In the genomic region with DNA sequence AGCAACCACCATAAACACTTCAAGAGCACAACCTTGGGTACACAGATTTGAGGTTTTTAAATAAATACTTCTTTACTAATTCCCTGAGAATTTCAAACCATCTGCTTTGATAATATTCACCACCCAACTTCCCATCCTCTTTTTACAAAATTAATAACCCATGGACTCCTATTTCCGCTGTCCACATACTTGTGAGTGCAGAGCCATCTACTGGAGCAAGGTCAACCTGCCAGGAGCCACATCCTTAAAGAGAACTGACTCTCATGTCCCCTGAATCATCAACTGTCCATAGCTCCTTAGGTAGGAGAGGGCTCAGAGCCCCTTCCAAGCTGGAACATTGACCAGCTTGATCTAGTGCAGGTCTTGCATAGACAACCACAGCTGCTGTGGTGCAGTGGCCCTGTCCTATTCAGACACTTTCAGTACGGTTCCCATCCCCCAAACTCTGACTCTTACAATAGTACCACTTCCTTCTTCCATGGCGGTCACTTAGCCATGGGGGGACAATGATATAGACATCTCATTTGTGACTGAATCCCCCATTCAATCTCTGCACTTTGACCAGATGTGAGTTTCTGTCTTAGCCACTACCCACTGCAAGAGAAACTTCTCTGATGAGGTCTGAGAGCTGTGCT, we compare ENCODE assay signal across 28 mouse cellular contexts. TPM values are rescaled to one million over a fixed set of nuclear protein-coding genes. Genes with fewer than 3 reads are reported as not detected.
DNase-seq lines count a peak whose midpoint lies in the region; ATAC-seq and TF ChIP-seq lines count a peak whose summit lies in the region.
"Had no signal": no experiment of that assay in that cellular context is flagged by ENCODE, and none has a peak within 500 bp of the region (broad histone marks: within the 10 kb centered on the region; RNA-seq: fewer than 3 reads in every experiment).

No protein-coding gene starts in this region.

- 0 out of 2 replicates have a peak, but pooled peaks have one; percentile 5 for TF ChIP-seq CTCF in heart, adult 2 months (IDR thresholded peaks at IDR 0.05)
- TF ChIP-seq CTCF in liver, postnatal 0 days (IDR thresholded peaks at IDR 0.05; ENCODE audit: low read depth), result 0 out of 2 replicates have a peak, but pooled peaks have one; percentile 27
- TF ChIP-seq CTCF in bone marrow macrophage, adult 2 months (IDR thresholded peaks at IDR 0.05; ENCODE audit: low read depth, low read length), result no peak

- intact Hi-C loops in heart, adult 2 months (cut with DNase I), result no loop called here

- no peaks in the 10 kb centered on the region for H3K36me3 ChIP-seq in heart, adult 2 months (ENCODE audit: control insufficient read depth, insufficient read depth, low read length)
- no peaks in the 10 kb centered on the region for H3K36me3 ChIP-seq in liver, postnatal 0 days (replicated peaks; ENCODE audit: insufficient read depth, low read length)
- no peaks in the 10 kb centered on the region for H3K36me3 ChIP-seq in liver, embryonic 12.5 days
- no peaks in the 10 kb centered on the region for H3K36me3 ChIP-seq in splenic B cell, adult 2 months (ENCODE audit: control insufficient read depth, insufficient read depth, low read length, poor library complexity, severe bottlenecking)
- no peaks in the 10 kb centered on the region for H3K36me3 ChIP-seq in hindbrain, embryonic 12.5 days
- H3K36me3 ChIP-seq: embryonic facial prominence, embryonic 13.5 days; G1E; heart, embryonic 12.5 days had no signal

- no peak overlapping the region for H3K4me2 ChIP-seq in liver, postnatal 0 days (ENCODE audit: low read depth, low read length)
- H3K4me2 ChIP-seq in liver, embryonic 12.5 days, result no peak overlapping the region
- H3K4me2 ChIP-seq in hindbrain, embryonic 12.5 days (replicated peaks), result no peak overlapping the region
- H3K4me2 ChIP-seq: embryonic facial prominence, embryonic 13.5 days; forebrain, embryonic 13.5 days; heart, embryonic 12.5 days had no signal

- H3K9ac ChIP-seq in heart, adult 2 months (ENCODE audit: low read depth, low read length), result no peak overlapping the region
- H3K9ac ChIP-seq in liver, postnatal 0 days (replicated peaks), result no peak overlapping the region
- H3K9ac ChIP-seq in liver, embryonic 12.5 days, result no peak overlapping the region
- H3K9ac ChIP-seq in hindbrain, embryonic 12.5 days, result no peak overlapping the region
- H3K9ac ChIP-seq: embryonic facial prominence, embryonic 13.5 days; forebrain, embryonic 13.5 days; forebrain, postnatal 0 days; heart, embryonic 12.5 days had no signal

- no peak for DNase-seq in heart, adult 2 months
- DNase-seq in heart, postnatal 4 days, result no peak
- no peak for DNase-seq in liver, postnatal 0 days
- peak; percentile 54 for DNase-seq in splenic B cell, adult 2 months (ENCODE audit: low read depth, low spot score)
- no peak for DNase-seq in right cerebral cortex, postnatal 10 days (ENCODE audit: low spot score in 2 of 2)
- DNase-seq: adrenal gland, adult 8-10 months; adrenal gland, postnatal 36 days; cerebellum, adult 11-12 months; cerebellum, adult 9-10 months; cerebellum, postnatal 25 days; forebrain, postnatal 0 days; gastrocnemius, postnatal 25 days had no signal

- TF ChIP-seq POLR2A in heart, adult 2 months (IDR thresholded peaks at IDR 0.05; ENCODE audit: insufficient read depth, low read depth, low read length), result no peak
- TF ChIP-seq POLR2A in bone marrow macrophage, adult 2 months (IDR thresholded peaks at IDR 0.05; ENCODE audit: borderline replicate concordance, low read depth, low read length), result no peak

- H3K9me3 ChIP-seq in liver, postnatal 0 days (ENCODE audit: low read length), result no peaks in the 10 kb centered on the region
- H3K9me3 ChIP-seq in liver, embryonic 12.5 days (replicated peaks), result no peaks in the 10 kb centered on the region
- no peaks in the 10 kb centered on the region for H3K9me3 ChIP-seq in hindbrain, embryonic 12.5 days (replicated peaks)
- H3K9me3 ChIP-seq: embryonic facial prominence, embryonic 13.5 days; forebrain, embryonic 13.5 days; G1E had no signal

- H3K27me3 ChIP-seq in heart, adult 2 months (ENCODE audit: control insufficient read depth, insufficient read depth, low read length), result peaks cover 1% of the 10 kb centered on the region
- no peaks in the 10 kb centered on the region for H3K27me3 ChIP-seq in liver, postnatal 0 days (ENCODE audit: insufficient read depth, low read length)
- H3K27me3 ChIP-seq in liver, embryonic 12.5 days (replicated peaks), result peaks cover 16% of the 10 kb centered on the region; the same call in 1 of the 2 replicates
- H3K27me3 ChIP-seq in splenic B cell, adult 2 months (ENCODE audit: control insufficient read depth, insufficient read depth, low read length, poor library complexity, severe bottlenecking), result no peaks in the 10 kb centered on the region
- no peaks in the 10 kb centered on the region for H3K27me3 ChIP-seq in hindbrain, embryonic 12.5 days
- H3K27me3 ChIP-seq: embryonic facial prominence, embryonic 13.5 days; forebrain, embryonic 13.5 days had no signal

- H3K27ac ChIP-seq in heart, adult 2 months, result no peak overlapping the region
- no peak overlapping the region for H3K27ac ChIP-seq in liver, postnatal 0 days (ENCODE audit: low read depth)
- no peak overlapping the region for H3K27ac ChIP-seq in liver, embryonic 12.5 days
- peak overlapping the region; percentile 65 for H3K27ac ChIP-seq in bone marrow macrophage, adult 2 months (ENCODE audit: insufficient read depth, low read depth, low read length)
- H3K27ac ChIP-seq in hindbrain, embryonic 12.5 days, result no peak overlapping the region
- H3K27ac ChIP-seq: embryonic facial prominence, embryonic 13.5 days; forebrain, embryonic 13.5 days had no signal

- no peak for ATAC-seq in liver, postnatal 0 days
- no peak for ATAC-seq in liver, embryonic 12.5 days
- no peak for ATAC-seq in hindbrain, embryonic 12.5 days (ENCODE audit: low FRiP score)
- ATAC-seq: forebrain, embryonic 13.5 days; forebrain, postnatal 0 days; hindbrain, embryonic 16.5 days; inflammation-experienced regulatory T-cells, adult 6 months had no signal

- no peak overlapping the region for H3K4me3 ChIP-seq in heart, adult 2 months
- H3K4me3 ChIP-seq in liver, postnatal 0 days (ENCODE audit: low read depth, low read length), result no peak overlapping the region
- H3K4me3 ChIP-seq in liver, embryonic 12.5 days, result no peak overlapping the region
- H3K4me3 ChIP-seq in bone marrow macrophage, adult 2 months (ENCODE audit: insufficient read depth, low read length), result no peak overlapping the region
- H3K4me3 ChIP-seq in hindbrain, embryonic 12.5 days, result no peak overlapping the region
- H3K4me3 ChIP-seq: embryonic facial prominence, embryonic 13.5 days; forebrain, embryonic 13.5 days; heart, embryonic 12.5 days had no signal

- no peak for TF ChIP-seq EP300 in heart, adult 2 months (IDR thresholded peaks at IDR 0.05; ENCODE audit: insufficient read depth, low read depth, low read length)
- no peak for TF ChIP-seq EP300 in liver, postnatal 0 days (IDR thresholded peaks at IDR 0.05; ENCODE audit: low read depth)

- WGBS in heart, adult 2 months, result 68% methylated on average over 3 of the region's 3 CpGs
- WGBS in liver, postnatal 0 days (ENCODE audit: insufficient replicate concordance), result 63% methylated on average over 3 of the region's 3 CpGs
- 46% methylated on average over 3 of the region's 3 CpGs for WGBS in liver, embryonic 12.5 days (ENCODE audit: insufficient replicate concordance)
- 84% methylated on average over 3 of the region's 3 CpGs for WGBS in hindbrain, embryonic 12.5 days

- no peaks in the 10 kb centered on the region for H3K79me2 ChIP-seq in heart, adult 2 months (replicated peaks; ENCODE audit: control insufficient read depth, insufficient read depth, low read length)

- no peaks in the 10 kb centered on the region for H3K4me1 ChIP-seq in heart, adult 2 months (ENCODE audit: control insufficient read depth, insufficient read depth, low read length)
- H3K4me1 ChIP-seq in liver, postnatal 0 days (ENCODE audit: insufficient read depth), result 0 out of 2 replicates have a peak, but pooled peaks cover 2% of the 10 kb centered on the region
- no peaks in the 10 kb centered on the region for H3K4me1 ChIP-seq in liver, embryonic 12.5 days
- H3K4me1 ChIP-seq in bone marrow macrophage, adult 2 months (ENCODE audit: control insufficient read depth, insufficient read depth, low read length), result peaks cover 30% of the 10 kb centered on the region
- no peaks in the 10 kb centered on the region for H3K4me1 ChIP-seq in hindbrain, embryonic 12.5 days
- H3K4me1 ChIP-seq: embryonic facial prominence, embryonic 13.5 days; forebrain, embryonic 13.5 days; heart, embryonic 12.5 days had no signal

RNA-seq across cellular contexts. Expression of a gene that starts 9.2 kb away (rescaled TPM):
- total RNA-seq in heart, adult 2 months (2021), result under 1 TPM; 0.41 to 0.44 TPM
- polyA plus RNA-seq in heart, adult 2 months (2012; rRNA removed), result 0.26 and 0.31 TPM in 2 replicates
- under 1 TPM; 0.09 to 0.31 TPM for total RNA-seq in heart, postnatal 4 days (2021)
- polyA plus RNA-seq in liver, postnatal 0 days (2015; fragmentation: Nextera tagmentation; extraction: Ambion mirVana), result not detected in 2 replicates
- polyA plus RNA-seq in liver, embryonic 12.5 days (2016; fragmentation: Nextera tagmentation; extraction: Ambion mirVana), result 0.07 TPM in 1 of 2 replicates, not detected in the other
- polyA plus RNA-seq in bone marrow macrophage, adult 2 months (2012; ENCODE audit: insufficient read depth, insufficient read length, missing spikeins), result 0.41 and 0.71 TPM in 2 replicates
- polyA plus RNA-seq in hindbrain, embryonic 12.5 days (2016; fragmentation: Nextera tagmentation; extraction: Ambion mirVana), result not detected in 2 replicates
- total RNA-seq: forebrain, postnatal 0 days had no signal
- polyA plus RNA-seq: cortical plate, adult 2 months; forebrain, embryonic 13.5 days; forebrain, postnatal 0 days; G1E; hindbrain, embryonic 11.5 days; hindbrain, embryonic 16.5 days; inflammation-experienced regulatory T-cells, adult 6 months had no signal

RNA-seq across cellular contexts. Expression of a gene that starts 13.1 kb away (rescaled TPM):
- total RNA-seq in heart, adult 2 months (2021), result not detected
- polyA plus RNA-seq in heart, adult 2 months (2012; rRNA removed), result not detected in 2 replicates
- not detected for total RNA-seq in heart, postnatal 4 days (2021)
- polyA plus RNA-seq in liver, postnatal 0 days (2015; fragmentation: Nextera tagmentation; extraction: Ambion mirVana), result not detected in 2 replicates
- not detected in 2 replicates for polyA plus RNA-seq in liver, embryonic 12.5 days (2016; fragmentation: Nextera tagmentation; extraction: Ambion mirVana)
- not detected in 2 replicates for polyA plus RNA-seq in bone marrow macrophage, adult 2 months (2012; ENCODE audit: insufficient read depth, insufficient read length, missing spikeins)
- not detected in 2 replicates for polyA plus RNA-seq in hindbrain, embryonic 12.5 days (2016; fragmentation: Nextera tagmentation; extraction: Ambion mirVana)
- total RNA-seq: adrenal gland, adult 8-10 months; adrenal gland, postnatal 36 days; forebrain, postnatal 0 days; gastrocnemius, adult 18-20 months; gastrocnemius, postnatal 25 days; heart, adult 18-20 months; heart, postnatal 25 days had no signal
- polyA plus RNA-seq: brain, embryonic 14.5 days; cortical plate, adult 2 months; embryonic facial prominence, embryonic 13.5 days; forebrain, embryonic 13.5 days; forebrain, postnatal 0 days; G1E; heart, embryonic 12.5 days; hindbrain, embryonic 11.5 days; hindbrain, embryonic 16.5 days; inflammation-experienced regulatory T-cells, adult 6 months had no signal

RNA-seq across cellular contexts. Expression of a gene that starts 34.8 kb away (rescaled TPM):
- not detected for total RNA-seq in heart, adult 2 months (2021)
- 0.94 and 1.1 TPM in 2 replicates for polyA plus RNA-seq in heart, adult 2 months (2012; rRNA removed)
- not detected for total RNA-seq in heart, postnatal 4 days (2021)
- 0.08 TPM in 1 of 2 replicates, not detected in the other for polyA plus RNA-seq in liver, postnatal 0 days (2015; fragmentation: Nextera tagmentation; extraction: Ambion mirVana)
- 0.18 and 0.31 TPM in 2 replicates for polyA plus RNA-seq in liver, embryonic 12.5 days (2016; fragmentation: Nextera tagmentation; extraction: Ambion mirVana)
- 0.95 TPM in 1 of 2 replicates, not detected in the other for polyA plus RNA-seq in bone marrow macrophage, adult 2 months (2012; ENCODE audit: insufficient read depth, insufficient read length, missing spikeins)
- 1.9 and 2.5 TPM in 2 replicates for polyA plus RNA-seq in hindbrain, embryonic 12.5 days (2016; fragmentation: Nextera tagmentation; extraction: Ambion mirVana)
- total RNA-seq: gastrocnemius, adult 18-20 months; gastrocnemius, postnatal 25 days; heart, adult 18-20 months had no signal
- polyA plus RNA-seq: G1E; heart, embryonic 12.5 days; heart, embryonic 16.5 days had no signal

RNA-seq across cellular contexts. Expression of a gene that starts 38.3 kb away (rescaled TPM):
- not detected for total RNA-seq in heart, adult 2 months (2021)
- 0.09 and 0.33 TPM in 2 replicates for polyA plus RNA-seq in heart, adult 2 months (2012; rRNA removed)
- total RNA-seq in heart, postnatal 4 days (2021), result not detected
- not detected in 2 replicates for polyA plus RNA-seq in liver, postnatal 0 days (2015; fragmentation: Nextera tagmentation; extraction: Ambion mirVana)
- polyA plus RNA-seq in liver, embryonic 12.5 days (2016; fragmentation: Nextera tagmentation; extraction: Ambion mirVana), result not detected in 2 replicates
- 0.31 TPM in 1 of 2 replicates, not detected in the other for polyA plus RNA-seq in bone marrow macrophage, adult 2 months (2012; ENCODE audit: insufficient read depth, insufficient read length, missing spikeins)
- 0.06 TPM in 1 of 2 replicates, not detected in the other for polyA plus RNA-seq in hindbrain, embryonic 12.5 days (2016; fragmentation: Nextera tagmentation; extraction: Ambion mirVana)
- total RNA-seq: adrenal gland, adult 8-10 months; adrenal gland, postnatal 36 days; forebrain, postnatal 0 days; gastrocnemius, adult 18-20 months; gastrocnemius, postnatal 25 days; heart, postnatal 25 days had no signal
- polyA plus RNA-seq: cortical plate, adult 2 months; embryonic facial prominence, embryonic 13.5 days; forebrain, embryonic 13.5 days; G1E; heart, embryonic 12.5 days; hindbrain, embryonic 11.5 days had no signal

RNA-seq across cellular contexts. Expression of a gene that starts 58.1 kb away (rescaled TPM):
- 10 to 100 TPM; 28.9 to 36.5 TPM for total RNA-seq in heart, adult 2 months (2021)
- polyA plus RNA-seq in heart, adult 2 months (2012; rRNA removed), result 49.5 and 74.4 TPM in 2 replicates
- total RNA-seq in heart, postnatal 4 days (2021), result 1 to 10 TPM; 4.0 to 4.9 TPM
- 8.2 and 9.3 TPM in 2 replicates for polyA plus RNA-seq in liver, postnatal 0 days (2015; fragmentation: Nextera tagmentation; extraction: Ambion mirVana)
- polyA plus RNA-seq in liver, embryonic 12.5 days (2016; fragmentation: Nextera tagmentation; extraction: Ambion mirVana), result 0.15 and 0.37 TPM in 2 replicates
- 1,267 and 1,387 TPM in 2 replicates for polyA plus RNA-seq in bone marrow macrophage, adult 2 months (2012; ENCODE audit: insufficient read depth, insufficient read length, missing spikeins)
- 1.5 and 1.7 TPM in 2 replicates for polyA plus RNA-seq in hindbrain, embryonic 12.5 days (2016; fragmentation: Nextera tagmentation; extraction: Ambion mirVana)
- total RNA-seq: G1E had no signal
- polyA plus RNA-seq: G1E had no signal
